ENCODE assay signal across 9 mouse cellular contexts in genomic region chr4:105390378-105390777, GRCm38 (mm10).
DNase-seq lines count a peak whose midpoint lies in the region; ATAC-seq lines count a peak whose summit lies in the region.
"Had no signal": no experiment of that assay in that cellular context is flagged by ENCODE, and none has a peak within 500 bp of the region (broad histone marks: within the 10 kb centered on the region; RNA-seq: fewer than 3 reads in every experiment).

No protein-coding gene starts in this region.

- DNase-seq in left cerebral cortex, postnatal 4 days: peak; percentile 10
- DNase-seq in left cerebral cortex, adult 9 months (ENCODE audit: low spot score in 2 of 2): no peak
- DNase-seq in embryo, embryonic 10 days (ENCODE audit: low spot score): peak; percentile 82
- DNase-seq in heart, postnatal 4 days: peak; percentile 67
- DNase-seq in ovary, postnatal 10 days (ENCODE audit: low spot score): peak; percentile 36
- DNase-seq in thymus, postnatal 25 days: no peak

- ATAC-seq in erythroblast, adult 5-6 weeks (replicated peaks; ENCODE audit: low FRiP score, poor library complexity, severe bottlenecking): no peak
- no peak for ATAC-seq in cerebellum, adult (ENCODE audit: insufficient number of reproducible peaks, low FRiP score, low TSS enrichment)
- ATAC-seq: forebrain, embryonic 15.5 days had no signal

- intact Hi-C loops in left cerebral cortex, postnatal 4 days (cut with DNase I): no loop called here

Comparison
In these comparisons a context has a peak if more than half of its experiments do, and no peak if none do; other contexts are left out.
1. DNase-seq: peak in left cerebral cortex, postnatal 4 days (single experiment), embryo, embryonic 10 days (single experiment), heart, postnatal 4 days (single experiment) and ovary, postnatal 10 days (single experiment); none in left cerebral cortex, adult 9 months (0 of 2) and thymus, postnatal 25 days (single experiment).